Mouse (Mus musculus): ENCODE measurements around the gene Shisa4.
"Not testable (repeated sequence)": the region's sequence is repeated elsewhere in the genome, so short reads cannot be mapped to it uniquely, and the experiment has no call there.

Shisa4 gene

DNA sequence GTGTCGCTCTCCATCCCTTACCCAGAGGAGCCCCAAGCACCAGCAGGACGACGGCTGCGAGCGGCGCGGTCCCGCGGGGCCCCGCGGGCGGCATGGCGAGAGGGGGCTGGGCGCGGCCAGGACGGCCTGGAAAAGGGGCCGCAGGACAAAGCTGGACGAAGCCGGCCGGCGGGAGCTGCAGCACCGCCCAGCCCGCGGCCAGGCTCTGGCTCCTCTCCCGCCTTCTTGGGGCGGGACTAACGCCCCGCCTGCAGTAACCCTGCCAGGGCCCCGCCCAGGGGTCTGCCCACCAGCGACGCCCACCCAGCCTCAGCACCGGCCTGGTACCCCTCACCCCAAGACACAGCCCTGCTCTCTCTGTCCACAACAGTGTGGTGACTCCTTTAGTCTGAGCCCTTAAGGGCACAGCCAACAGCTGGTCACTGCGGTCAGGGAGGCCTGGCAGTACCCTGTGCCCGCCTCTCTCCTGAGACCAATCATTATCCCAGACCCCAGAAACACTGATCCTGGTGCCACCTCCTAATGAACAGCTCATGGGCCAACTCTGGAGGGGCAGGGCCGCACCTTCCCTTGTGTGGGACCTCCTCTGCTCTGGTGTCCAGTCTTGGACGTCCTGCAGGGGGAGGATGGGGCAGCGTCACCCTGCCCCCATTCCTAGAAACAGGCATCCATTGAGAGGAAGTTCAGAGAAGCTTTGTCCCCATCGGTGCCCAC, at the start of gene Shisa4:
TSS of gene Shisa4 (minus strand) at position 370 of the 714 bp plus-strand sequence.
- peak; percentile 87 for DNase-seq (ENCODE audit: extremely low spot score)

DNA sequence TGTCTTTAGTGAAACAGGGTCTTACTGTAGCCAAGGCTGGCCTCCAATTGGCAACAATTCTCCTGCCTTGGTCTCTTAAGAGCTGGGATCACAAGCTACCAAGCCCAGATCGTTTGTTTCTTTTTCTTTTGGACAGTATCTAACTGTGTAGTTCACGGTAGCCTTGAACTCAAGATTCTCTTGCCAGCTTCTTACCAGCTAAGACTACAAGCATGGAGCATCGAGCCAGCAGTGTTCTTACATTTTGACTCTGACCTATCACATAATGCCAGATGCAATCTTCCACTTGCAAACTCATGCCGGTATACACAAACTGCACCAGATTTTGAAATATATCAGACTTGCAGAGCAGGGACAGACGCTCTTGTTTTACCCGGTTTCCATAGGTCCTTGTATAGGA, 47.7 kb upstream of the Shisa4 start:
- no peak for DNase-seq (ENCODE audit: extremely low spot score)

DNA sequence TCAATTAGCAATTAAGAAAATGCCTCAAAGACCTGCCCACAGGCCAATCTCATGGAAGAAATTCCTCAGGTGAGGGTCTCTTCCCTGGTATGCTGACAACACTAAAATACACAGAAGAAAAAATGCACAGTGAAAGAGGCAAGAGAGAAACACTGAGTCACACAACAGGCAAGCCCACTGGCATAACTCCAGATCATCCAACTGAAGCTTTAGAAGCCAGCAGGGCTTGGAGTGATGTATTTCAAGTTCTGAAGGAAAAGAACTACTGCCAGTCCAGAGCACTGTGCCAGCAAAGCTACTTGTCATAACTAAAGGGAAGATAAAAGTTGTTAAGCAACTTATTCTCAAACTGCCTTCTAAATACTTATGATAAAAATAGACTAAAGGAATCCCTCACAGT, 39.0 kb upstream of the Shisa4 start:
- DNase-seq (ENCODE audit: extremely low spot score) = no peak

DNA sequence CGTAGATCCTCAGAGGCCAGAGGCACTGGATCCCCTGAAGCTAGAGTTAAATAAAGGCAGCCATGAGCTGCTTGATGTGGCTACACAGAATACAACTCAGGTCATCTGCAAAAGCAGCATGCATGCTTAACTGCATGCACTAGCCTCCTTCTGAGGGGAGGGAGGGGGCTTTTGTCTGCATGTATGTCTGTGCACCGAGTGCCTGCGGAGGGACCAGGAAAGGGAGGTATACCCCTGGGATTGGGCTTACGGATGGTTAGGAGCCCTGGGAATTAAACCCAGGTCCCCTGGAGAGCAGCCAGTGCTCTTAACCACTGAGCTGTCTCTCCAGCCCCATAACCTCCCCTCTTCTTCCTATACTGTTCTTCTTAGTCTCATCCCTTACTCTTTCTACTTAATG, 37.1 kb upstream of the Shisa4 start:
- DNase-seq (ENCODE audit: extremely low spot score) = no peak

DNA sequence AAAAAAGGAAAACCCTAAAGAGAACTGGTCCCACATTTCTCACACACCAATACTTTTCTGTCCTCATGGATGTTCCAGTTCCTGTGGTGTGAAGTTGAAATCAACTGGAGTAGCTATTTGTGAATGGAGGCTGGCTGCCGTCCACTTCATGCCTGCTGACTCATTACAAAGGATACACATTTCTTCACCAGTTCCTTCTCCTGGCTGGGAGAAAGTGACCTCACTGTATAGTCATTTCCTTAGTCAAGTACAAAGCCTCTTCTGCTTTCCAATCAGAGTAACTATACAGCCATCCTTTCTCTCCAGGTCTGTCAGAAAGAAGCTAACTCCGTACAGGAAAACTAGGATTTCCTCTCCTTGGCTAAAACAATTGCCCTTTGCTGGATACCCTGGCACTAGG, 35.9 kb upstream of the Shisa4 start:
- DNase-seq (ENCODE audit: extremely low spot score) = no peak

DNA sequence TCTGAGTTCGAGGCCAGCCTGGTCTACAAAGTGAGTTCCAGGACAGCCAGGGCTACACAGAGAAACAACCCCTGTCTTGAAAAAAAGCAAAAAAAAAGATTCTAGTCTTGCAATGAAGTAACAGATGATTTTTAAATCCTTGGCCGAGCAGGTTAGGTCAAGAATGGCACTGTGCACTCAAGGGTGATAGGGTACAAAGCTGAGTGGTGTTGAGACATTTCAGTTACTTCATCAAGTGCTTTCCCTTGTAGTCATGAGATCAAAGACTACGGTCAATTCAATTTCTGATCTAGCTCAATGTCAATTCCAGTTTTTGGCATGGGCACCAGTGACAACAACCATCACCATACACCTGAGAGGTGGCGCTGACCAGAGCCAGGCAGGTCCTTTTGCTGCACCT, 33.9 kb upstream of the Shisa4 start:
- no peak for DNase-seq (ENCODE audit: extremely low spot score)

DNA sequence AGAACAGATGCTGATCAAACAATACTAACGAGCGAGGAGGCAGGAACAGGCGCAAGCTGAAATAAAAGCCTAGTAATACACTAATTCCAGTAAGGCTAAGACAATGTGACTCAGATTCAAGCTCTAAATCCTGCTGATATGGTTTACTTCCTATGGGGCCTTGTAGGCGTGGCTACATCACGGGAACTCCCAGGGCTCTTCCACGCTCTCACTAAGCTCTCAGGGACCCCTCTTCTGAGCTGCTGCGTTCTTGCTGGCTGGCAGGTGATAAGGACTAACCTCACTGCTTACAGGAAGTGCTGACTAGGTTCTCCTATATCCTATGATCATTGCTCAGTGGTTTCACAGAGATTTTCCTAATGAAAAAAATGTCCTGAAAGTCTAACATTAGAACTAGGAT, 30.3 kb upstream of the Shisa4 start:
- no peak for DNase-seq (ENCODE audit: extremely low spot score)

DNA sequence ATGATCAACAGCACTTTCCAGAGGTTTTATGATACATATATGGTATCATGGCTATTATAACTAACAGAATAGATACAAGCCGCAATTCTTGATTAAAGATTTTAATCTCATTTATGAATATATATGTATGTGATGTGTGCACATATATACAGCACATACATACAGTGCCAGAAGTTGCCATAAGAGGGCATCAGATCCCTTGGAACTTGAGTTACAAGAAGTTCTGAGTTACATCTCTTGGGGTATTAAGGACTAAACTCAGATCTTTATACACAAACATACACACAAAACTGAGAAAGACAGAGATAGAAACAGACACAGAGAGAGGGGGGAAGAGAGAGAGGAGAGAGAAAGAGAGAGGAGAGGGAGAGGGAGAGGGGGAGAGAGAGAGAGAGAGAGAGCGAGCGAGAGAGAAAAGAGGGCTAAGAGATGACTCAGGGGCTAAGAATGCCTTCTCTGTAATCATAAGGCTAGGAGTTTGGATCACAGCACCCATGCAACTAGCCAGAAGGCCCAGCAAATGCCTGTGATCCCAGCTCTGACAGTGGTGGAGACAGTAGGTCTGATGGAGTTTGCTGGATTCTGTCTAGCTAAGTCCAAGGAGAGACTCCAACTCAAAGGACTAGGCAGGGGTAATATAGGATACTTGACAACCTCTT, 26.5 kb upstream of the Shisa4 start:
- no peak for DNase-seq (ENCODE audit: extremely low spot score)

DNA sequence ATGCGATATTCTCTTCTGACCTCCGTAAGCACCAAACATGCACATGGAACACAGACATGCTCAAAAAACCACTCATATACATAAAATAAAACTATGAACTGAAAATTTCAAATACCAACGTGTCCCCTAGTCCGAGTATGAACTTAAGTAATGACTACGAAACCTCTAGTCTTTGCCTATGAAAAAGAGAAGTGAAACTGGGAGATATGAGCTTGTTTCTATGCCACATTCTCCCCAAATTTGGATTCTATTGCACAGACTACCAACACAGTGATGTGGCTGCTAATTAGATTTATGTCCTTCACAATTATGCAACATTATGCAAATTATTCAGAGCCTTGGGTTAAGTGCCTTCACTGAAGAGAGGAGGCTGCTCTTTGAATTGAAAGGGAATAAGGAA, 24.4 kb upstream of the Shisa4 start:
- no peak for DNase-seq (ENCODE audit: extremely low spot score)

DNA sequence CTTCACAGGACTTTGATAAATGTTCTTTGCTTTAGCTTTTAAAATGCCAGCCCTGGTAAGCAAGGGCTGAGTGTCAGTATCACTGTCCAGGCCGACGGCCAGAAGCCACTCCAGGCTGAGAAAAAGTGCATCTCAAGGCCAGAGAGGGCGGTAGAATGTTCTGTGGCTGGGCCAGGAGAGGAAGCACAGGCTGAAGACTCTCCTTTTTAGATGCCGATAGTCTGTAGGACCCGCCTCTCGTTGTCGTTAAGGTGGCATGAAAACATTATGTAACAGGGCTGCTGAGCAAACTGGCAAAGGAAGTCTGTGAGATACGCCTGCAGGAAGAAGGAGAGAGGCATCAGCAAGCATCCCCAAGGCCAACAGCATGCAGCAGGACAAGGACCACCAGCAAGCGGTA, 10.1 kb upstream of the Shisa4 start:
- DNase-seq (ENCODE audit: extremely low spot score) = no peak

DNA sequence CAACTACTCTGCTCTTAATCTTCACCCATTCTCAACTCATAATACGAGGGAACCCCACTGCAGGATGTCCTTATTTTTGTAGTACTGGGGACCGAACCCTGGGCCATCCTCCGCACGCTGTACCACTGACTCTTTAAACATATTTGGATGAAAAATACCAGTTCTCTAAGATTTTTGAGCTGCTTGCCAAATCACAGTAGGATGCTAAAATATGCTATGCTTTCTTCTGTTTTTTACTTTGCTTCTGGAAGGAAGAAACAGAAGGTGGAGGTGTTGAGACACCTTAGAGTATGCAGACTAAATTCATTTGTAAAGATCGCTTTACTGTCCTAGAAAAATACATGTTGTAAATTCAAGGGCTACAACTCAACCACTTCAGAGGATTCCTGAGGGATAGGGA, 9.1 kb upstream of the Shisa4 start:
- DNase-seq (ENCODE audit: extremely low spot score) = no peak

DNA sequence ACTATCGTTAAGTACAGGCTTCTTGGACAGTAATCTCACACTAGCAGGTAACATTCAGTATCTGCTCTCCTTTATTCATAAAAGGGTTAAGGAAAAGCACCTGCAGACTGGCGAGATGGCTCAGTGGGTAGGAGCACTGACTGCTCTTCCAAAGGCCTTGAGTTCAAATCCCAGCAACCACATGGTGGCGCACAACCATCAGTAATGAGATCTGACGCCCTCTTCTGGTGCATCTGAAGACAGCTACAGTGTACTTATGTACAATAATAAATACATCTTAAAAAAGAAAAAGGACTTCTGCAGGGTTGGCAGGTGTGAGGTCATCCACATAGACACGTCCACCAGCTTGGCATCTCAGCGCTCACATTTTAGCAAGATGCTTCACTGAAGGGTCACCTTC, 6.5 kb upstream of the Shisa4 start:
- DNase-seq (ENCODE audit: extremely low spot score) = not testable (repeated sequence)

DNA sequence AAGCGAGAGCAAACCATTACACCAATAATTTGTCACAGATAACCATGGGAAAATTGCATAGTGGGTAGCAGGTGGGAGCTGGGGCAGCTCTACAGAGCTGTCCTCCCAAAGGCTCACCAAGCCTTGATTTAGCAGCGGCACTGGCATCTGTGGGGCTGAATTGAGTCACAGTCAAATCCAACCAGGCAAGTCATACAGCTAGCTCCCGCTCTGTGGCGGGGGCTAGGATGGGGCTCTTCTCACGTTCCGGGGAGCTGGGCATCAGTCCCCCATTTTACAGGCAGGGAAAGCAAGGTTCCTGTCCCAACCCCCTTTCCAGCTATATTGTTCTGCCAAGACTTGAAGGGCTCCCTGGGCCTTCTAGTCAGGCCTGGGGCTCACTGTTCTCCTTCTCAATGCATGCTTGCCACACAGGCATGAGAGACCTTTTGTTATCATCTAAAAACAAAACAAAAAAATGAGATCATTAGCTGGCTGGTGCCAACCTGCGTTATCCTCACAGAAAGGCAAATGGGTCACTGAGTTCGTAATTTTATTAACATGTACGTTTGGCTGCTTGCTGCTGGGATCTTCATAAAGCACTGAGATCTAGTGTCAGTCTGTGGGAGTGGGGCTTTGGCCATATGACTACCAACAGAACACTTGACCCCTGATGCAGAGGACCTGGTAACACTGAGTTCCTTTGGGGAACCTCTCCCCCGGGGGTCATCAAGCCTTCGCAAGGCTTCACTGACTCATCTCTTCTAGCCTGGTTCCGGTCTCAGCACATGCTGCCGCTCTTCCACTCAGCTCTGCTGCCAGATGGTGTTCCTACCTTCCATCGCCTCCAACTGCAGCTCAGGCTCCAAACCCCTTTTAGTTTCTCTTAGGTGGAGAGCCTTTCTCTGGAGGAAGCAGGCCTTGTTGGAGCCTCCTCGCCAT, 5.3 kb upstream of the Shisa4 start:
- no peak for DNase-seq (ENCODE audit: extremely low spot score)

DNA sequence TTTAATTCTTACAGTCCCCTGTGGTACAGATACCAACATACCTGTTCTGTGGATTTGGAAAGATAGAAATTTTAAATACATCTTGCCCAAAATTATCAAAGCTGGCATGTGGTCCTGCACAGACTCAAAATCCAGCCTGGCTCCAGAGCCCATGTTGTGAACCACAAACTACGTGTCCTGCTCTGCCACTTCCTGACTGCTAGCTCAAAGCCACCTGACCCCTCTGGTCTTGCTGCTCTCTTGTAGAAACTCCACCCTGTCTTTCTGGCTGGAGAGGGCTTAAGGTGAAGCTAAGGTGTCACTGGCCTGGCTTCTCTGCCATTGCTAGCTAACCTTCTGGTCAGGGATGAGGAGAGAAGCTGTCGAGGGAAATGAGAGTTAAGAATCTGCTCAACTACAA, 4.0 kb upstream of the Shisa4 start:
- DNase-seq (ENCODE audit: extremely low spot score) = no peak

DNA sequence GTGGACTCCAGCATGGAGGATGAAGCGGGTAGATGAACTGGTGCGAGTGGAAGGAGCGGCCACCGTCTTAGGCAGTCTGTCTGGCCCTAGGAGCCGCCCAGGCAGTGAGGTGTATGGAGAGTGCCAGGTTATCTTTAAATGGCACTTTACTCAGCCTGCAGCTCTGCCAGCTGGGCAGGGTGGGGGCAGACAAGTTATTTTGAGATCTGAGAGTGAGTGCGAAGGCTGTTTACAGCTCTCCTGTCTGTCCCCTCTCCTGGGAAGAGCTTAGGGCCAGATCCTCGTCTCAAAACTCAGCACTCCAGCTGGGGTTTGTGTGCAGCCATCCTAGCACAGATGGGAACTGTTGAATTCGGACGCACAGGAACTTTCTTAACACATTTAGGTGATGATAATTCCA, 3.5 kb upstream of the Shisa4 start:
- DNase-seq (ENCODE audit: extremely low spot score) = no peak

DNA sequence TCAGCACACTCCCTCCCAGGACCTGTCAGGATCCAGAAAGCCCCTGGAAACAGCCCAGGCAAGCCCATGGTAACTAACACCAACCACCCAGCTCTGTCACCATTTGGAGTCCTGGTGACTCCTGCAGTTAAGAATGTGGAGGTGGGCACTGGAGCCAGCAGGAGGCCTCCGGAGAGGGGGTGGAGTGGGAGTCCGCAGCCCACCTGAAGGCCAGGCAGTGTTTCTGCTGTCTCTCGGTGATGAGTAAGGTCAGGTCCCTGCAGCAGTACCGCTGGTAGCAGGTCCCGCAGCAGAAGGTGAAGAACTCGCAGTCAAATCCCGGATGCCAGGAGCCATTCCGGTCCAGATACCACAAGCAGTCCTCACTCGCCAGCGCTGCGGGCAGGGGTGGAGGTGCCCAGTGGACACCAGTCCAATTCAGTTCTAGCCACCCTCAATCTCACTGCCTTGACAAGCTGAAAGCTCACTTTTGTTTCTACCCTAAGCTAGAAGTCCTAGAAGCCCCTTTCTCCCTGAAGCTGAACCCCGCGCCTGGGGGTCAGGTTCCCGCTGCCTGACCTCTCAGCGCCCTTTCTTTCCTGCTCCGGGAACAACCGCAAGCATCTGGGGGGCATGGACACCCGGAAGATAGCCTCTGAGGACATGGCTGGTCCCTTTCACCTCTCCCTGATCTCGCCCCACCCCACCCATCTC, 716 bp downstream of the Shisa4 start:
- no peak for DNase-seq (ENCODE audit: extremely low spot score)

DNA sequence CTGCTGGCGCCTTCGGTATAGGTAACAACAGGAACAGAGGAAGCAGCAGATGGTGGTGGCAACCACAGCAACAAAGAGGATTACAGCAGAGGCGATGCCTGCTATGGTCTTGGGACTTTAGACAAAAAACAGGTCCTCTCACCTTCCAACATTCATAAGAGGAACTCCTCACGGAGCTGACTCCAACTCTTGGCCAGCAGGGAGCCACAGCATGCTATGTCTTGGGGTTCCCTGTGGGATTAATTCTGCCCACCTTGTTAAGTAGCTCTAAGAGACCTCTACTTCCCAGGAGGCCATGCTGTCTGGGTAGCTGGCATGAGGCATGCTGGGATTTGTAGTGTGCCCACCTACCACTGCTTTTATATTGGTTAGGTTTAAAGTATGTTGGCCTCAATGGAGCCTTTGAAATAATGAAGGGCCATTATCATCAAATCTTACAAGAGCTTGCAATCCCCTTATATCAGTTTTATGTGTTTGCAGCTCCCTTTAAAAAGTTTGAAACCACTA, 1.8 kb downstream of the Shisa4 start:
- DNase-seq (ENCODE audit: extremely low spot score) = no peak

DNA sequence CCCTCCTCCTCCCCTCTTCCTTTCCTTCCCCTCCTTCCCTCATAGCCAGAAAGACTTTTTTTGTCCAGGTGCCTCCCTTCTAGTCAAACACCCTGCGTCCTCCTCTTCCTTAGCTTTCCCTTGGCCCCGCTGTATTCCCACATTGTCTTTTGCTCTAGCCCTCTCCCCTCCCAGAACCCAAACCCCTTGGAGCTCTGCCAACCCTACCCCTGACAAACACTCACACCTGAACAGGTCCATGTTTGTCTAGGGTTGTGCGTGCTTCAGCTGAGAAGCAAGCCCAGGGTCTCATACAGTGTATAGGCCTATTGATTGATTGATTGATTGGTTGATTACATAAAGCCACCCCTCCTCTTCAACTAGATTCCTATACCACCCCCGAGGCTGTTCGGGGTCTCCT, 5.6 kb downstream of the Shisa4 start:
- no peak for DNase-seq (ENCODE audit: extremely low spot score)

DNA sequence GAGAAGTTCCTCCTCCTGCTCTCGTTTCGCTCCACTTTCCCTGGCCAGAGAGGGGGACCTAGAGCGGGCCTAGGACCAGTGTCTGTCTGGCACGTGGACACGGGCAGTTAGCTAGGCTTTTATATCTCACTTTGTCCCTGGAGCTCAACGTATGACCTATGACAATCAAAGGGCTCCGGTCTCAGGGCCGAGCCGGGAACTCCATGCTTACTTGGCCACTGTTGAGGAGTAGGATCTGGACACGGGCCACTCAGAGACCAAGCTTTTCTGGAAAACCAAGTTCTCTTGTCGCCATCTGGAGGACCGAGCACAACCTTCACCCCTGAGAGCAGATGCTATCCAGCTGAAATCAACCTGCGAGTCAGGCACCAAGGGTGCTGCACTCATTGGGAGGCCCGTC, 6.1 kb downstream of the Shisa4 start:
- peak; percentile 53 for DNase-seq (ENCODE audit: extremely low spot score)

DNA sequence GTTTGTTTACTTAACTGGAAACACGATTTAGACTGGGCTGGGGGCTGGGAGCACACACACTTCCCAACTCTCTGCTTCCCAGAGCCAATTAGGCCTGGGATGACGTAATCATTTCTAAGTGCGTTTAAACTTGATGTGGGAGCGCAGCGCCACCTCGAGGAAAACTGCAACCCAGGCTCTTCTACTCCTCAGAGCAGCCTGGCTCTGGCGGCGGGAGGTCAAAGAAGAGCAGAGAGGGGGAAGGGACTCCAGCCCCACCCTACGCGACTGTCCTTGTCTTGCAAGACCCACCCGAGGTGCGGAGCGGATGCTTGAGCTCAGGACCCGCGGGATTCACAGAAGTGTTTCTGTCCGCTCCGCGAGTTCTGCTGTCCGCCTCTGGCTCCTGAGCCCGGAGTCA, 6.8 kb downstream of the Shisa4 start:
- DNase-seq (ENCODE audit: extremely low spot score) = peak; percentile 89

DNA sequence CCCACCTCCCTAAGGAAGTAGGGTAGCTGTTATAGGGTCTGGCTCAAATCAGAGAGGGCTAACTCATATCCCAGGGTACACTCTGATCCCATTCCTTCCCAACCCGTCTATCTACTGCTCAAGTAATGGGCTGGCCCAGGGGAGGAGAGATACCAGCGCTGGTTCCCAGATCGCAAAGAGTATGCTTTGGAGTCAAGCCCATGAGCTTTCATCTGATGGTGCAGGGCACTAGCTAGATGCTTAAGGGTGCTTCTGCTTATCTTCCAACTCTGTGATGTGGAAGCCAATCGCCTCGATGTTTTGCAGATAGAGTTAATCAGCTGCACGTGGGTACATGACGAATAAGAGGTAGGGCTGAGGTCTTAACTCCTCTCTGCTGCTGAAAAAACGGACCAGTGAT, 7.4 kb downstream of the Shisa4 start:
- no peak for DNase-seq (ENCODE audit: extremely low spot score)

DNA sequence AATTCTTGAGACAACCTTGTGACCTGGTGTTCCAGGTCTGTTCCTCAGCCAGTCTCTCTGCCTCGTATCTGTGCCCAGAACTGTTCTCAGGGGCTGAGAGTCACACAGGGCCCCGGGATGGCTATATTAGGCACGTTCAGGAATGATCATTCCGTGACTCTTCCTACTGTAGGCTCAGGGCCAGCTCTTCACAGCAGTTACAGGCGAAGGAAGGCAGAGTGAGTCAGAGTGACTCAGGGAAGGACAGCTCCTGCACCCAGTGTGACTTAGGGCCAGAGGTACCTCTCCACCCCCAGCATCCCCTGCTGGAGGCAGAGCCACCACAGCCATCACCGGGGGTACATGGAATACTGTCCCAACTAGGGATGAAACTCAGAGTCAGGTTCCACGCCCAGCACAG, 8.0 kb downstream of the Shisa4 start:
- DNase-seq (ENCODE audit: extremely low spot score) = no peak
